Mouse (Mus musculus) gastrocnemius, adult 8-10 months (tissue): ENCODE measurements around the gene Unc5b. TPM values are rescaled to one million over a fixed set of nuclear protein-coding genes. Genes with fewer than 3 reads are reported as not detected.
"Not testable (repeated sequence)": the region's sequence is repeated elsewhere in the genome, so short reads cannot be mapped to it uniquely, and the experiment has no call there.

Source experiments
- DNase-seq, 2 experiments: peaks; one replicate each; pipeline ENCODE4 v3.0.0; 2022; ENCODE audit warnings: low spot score in 2 of 2
- total RNA-seq, 4 experiments: library from RNA; stranded (reverse); gene quantifications; 2 replicates each; pipeline ENCODE4 v1.2.4; 2022

The Unc5b gene
- total RNA-seq, 4 experiments from 2014 or later, result 1.1 to 2.4 (median 1.8) TPM

- DNase-seq, result peak in 1 of 2 experiments; percentile 30
These were observed 74.4 kb downstream of the Unc5b start for GRCm38 (mm10) chr10:60756992-60757391.

- no peak for DNase-seq
These were observed 75.2 kb downstream of the Unc5b start for GRCm38 (mm10) chr10:60756146-60756545.

GRCm38 (mm10) chr10:60753941-60754340, 77.4 kb downstream of the Unc5b start:
- DNase-seq, result no peak

- DNase-seq, result no peak
These were observed 78.1 kb downstream of the Unc5b start for GRCm38 (mm10) chr10:60753261-60753660.

- DNase-seq, result peak; percentile 94 to 95
These were observed 79.1 kb downstream of the Unc5b start, which contains the start of gene Slc29a3 for GRCm38 (mm10) chr10:60752040-60753020. Gene Slc29a3 (minus strand): TSS chr10:60752794.

- peak in 1 of 2 experiments; percentile 24 for DNase-seq
These were observed 83.6 kb downstream of the Unc5b start for GRCm38 (mm10) chr10:60747667-60748212.

- no peak for DNase-seq
These were observed 84.9 kb downstream of the Unc5b start for GRCm38 (mm10) chr10:60746512-60746911.

GRCm38 (mm10) chr10:60744543-60745290, 86.7 kb downstream of the Unc5b start:
- no peak for DNase-seq

GRCm38 (mm10) chr10:60743681-60744080, 87.7 kb downstream of the Unc5b start:
- no peak for DNase-seq

- no peak for DNase-seq
These were observed 88.4 kb downstream of the Unc5b start for GRCm38 (mm10) chr10:60742942-60743341.

GRCm38 (mm10) chr10:60742296-60742695, 89.1 kb downstream of the Unc5b start:
- DNase-seq, result not testable (repeated sequence)

- no peak for DNase-seq
These were observed 89.9 kb downstream of the Unc5b start for GRCm38 (mm10) chr10:60741435-60741834.

- no peak for DNase-seq
These were observed 91.6 kb downstream of the Unc5b start for GRCm38 (mm10) chr10:60739619-60740363.

- no peak for DNase-seq
These were observed 93.3 kb downstream of the Unc5b start for GRCm38 (mm10) chr10:60737886-60738640.

GRCm38 (mm10) chr10:60737169-60737728, 94.1 kb downstream of the Unc5b start:
- DNase-seq, result no peak

- DNase-seq, result no peak
These were observed 95.6 kb downstream of the Unc5b start for GRCm38 (mm10) chr10:60735737-60736136.

- DNase-seq, result no peak
These were observed 97.9 kb downstream of the Unc5b start for GRCm38 (mm10) chr10:60733471-60733870.

- DNase-seq, result no peak
These were observed 99.0 kb downstream of the Unc5b start for GRCm38 (mm10) chr10:60732397-60732861.

GRCm38 (mm10) chr10:60731742-60732141, 99.6 kb downstream of the Unc5b start:
- DNase-seq, result no peak

- no peak for DNase-seq
These were observed 104.1 kb downstream of the Unc5b start for GRCm38 (mm10) chr10:60727301-60727700.
